Mouse (Mus musculus) left cerebral cortex, postnatal 36 days (tissue): ENCODE data around the gene Ap1s1. TPM values are rescaled to one million over a fixed set of nuclear protein-coding genes. Genes with fewer than 3 reads are reported as not detected.

Experiments
- DNase-seq, 2 experiments: peaks; one replicate each; pipeline ENCODE4 v3.0.0; 2021 to 2022; ENCODE audit warnings: low spot score in 2 of 2, mixed read lengths in 1 of 2
- intact Hi-C: fragments of 180-260 bp; cut with DNase I; formaldehyde crosslinking; loops from one replicate; pipeline ENCODE4 v1.15.1; 2025
- total RNA-seq, 2 experiments: library from RNA; stranded (reverse); gene quantifications; 2 replicates each; pipeline ENCODE4 v1.2.3; 2021

The Ap1s1 gene
- total RNA-seq, result 100 to 1,000 TPM; 315 to 338 TPM

- intact Hi-C loops, result loop anchor here (2.0 kb wide), 1 partner anchor 15 kb away; no protein-coding TSS in a partner anchor
- peak; percentile 98 to 99 for DNase-seq
Observed at GRCm38 (mm10) chr5:137045402-137046323, at the start of gene Ap1s1. TSS of gene Ap1s1 (minus strand) at chr5:137046135.

GRCm38 (mm10) chr5:137095135-137095534 is 49.2 kb upstream of the Ap1s1 start:
- intact Hi-C loops, result no loop called here
- no peak for DNase-seq

- intact Hi-C loops, result no loop called here
- DNase-seq, result no peak
Observed at GRCm38 (mm10) chr5:137093720-137094119, 47.8 kb upstream of the Ap1s1 start.

DNA sequence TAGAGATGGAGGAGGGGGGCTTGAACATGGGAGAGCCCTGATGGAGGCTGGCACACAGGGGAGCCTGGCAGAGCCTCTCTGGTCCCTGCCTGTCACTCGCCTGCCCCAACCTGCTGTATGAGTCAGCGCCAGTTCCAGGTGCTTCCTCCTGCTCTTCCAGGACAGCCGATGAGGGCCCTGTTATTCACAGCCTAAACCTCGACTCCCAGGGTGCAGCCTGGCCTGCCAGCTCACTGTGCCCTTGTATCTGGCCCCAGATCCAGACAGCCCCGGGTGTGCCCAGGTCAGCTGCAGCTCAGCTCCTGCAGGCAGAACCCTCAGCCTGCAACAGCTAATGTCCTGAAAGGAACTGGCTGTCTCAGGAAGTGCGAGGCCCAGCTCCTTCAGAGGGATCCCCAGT is 45.6 kb upstream of the Ap1s1 start:
- DNase-seq, result no peak
- intact Hi-C loops, result no loop called here

DNA sequence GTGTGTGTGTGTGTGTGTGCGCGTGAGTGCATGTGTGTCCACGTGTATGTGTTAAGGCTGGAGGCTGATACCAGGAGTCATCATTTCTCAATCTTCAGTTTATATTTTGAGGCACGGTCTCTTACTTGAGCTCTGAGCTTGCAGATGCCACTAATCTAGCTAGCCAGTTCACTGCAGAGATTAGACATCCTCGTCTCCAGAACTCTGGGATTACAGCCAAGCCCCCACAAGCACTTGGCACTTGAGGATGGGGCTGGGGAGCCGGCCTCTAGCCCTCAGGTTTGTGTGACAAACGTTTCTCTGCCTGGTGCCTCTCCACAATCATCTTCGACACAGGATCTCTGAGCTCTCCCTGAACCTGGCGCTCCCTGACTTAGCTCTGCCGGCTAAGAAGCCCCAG is 44.9 kb upstream of the Ap1s1 start:
- DNase-seq, result no peak
- intact Hi-C loops, result no loop called here

DNA sequence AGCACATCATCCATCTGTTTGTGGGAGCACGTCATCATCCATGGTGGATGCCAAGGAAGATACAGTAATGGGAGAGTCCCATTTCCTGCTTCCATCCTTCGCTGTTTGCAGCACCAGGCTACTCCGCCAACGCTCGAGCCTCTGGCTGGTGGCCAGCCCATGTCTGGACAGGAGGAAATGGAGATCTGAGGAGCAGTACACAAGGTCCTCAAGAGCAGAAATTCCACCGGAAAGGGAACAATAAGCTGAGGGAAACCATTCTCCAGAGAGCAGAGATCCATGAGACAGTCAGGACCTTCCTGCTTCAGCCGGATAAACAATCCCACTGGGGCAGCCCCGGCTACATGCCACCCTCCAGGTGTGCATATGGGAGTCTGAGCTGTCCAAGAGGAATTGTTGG is 41.5 kb upstream of the Ap1s1 start:
- intact Hi-C loops, result no loop called here
- DNase-seq, result no peak

GRCm38 (mm10) chr5:137085731-137086130 is 39.8 kb upstream of the Ap1s1 start:
- intact Hi-C loops, result no loop called here
- DNase-seq, result no peak

DNA sequence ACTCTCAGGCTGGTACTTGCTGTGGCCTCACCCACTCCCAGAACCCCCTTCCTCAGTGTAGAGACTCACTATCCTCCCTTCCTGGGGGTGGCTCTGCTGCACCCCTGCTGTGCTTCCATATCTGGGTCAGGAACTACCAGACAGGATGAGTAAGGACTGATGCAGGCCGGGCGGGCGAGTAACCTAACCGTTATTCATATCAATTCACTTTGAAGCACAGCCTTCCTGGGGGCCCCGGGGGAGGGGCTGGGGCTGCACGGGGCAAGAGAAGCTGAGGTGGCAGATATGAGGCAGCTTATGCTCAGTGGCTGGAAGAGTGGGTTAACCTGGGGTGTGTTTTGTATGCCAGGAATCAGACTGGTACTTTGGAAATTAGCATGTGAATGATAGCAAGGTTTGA is 39.1 kb upstream of the Ap1s1 start:
- DNase-seq, result no peak
- intact Hi-C loops, result no loop called here

DNA sequence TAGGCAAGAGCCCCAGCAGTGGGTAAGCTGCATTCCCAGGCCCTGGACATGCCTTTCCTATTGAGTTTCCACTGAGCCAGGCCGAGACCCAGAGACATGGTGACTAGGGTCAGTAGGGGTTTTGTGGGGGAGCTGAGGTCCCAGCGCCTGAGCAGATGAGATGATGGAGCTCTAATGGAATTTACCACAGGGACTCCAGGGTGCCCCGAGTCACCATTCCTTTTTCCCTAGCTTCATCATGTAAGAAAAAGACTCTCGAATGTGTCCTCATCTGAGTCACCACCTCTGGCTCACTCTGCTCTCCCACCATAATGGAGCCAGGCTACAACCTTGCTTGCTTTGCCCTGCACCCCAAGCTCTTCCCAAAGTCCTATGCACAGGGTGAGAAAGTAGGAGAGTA is 37.1 kb upstream of the Ap1s1 start:
- no peak for DNase-seq
- intact Hi-C loops, result no loop called here

- DNase-seq, result no peak
Observed at GRCm38 (mm10) chr5:137079849-137080248, 33.9 kb upstream of the Ap1s1 start.

DNA sequence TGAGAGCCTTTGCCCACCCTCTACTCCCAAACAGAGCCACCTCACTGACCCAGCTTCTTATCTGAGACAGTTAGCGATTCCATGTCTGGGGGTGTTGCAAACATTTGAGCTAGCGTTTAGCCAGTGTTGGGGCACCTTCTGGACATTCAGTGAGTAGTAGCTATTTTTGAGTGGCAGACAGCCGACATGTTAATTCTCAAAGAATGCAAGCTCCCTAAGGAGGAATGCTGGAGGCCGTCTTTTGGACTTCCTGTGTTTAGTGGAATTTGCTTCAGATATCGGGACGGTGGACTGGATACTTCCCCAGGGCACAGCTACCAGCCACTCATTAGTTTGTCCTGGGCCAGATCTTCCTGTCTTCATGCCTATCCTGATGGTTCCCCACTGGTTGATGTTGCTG is 32.7 kb upstream of the Ap1s1 start:
- DNase-seq, result no peak
- intact Hi-C loops, result no loop called here

More at GRCm38 (mm10) chr5:137079849-137080248, 33.9 kb upstream of the Ap1s1 start:
- intact Hi-C loops, result no loop called here

DNA sequence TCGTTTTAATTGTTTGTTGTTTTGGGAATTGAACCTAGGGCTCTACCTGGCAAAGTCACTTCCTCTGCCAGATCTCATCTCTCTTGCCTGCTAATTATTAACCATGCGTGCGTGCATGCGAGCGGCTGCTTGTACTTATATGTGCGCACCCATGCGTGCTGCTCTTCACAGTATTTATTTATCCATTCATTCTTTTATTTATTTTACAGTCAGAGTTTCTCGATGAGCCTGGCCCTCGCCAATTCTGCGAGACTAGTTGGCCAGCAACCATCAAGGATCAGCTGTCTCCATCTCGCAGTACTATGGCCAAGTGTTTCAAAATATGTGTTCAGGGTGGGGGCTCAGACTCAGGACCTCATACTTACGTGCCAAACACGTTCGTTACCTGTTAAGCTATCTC is 32.1 kb upstream of the Ap1s1 start:
- no peak for DNase-seq
- intact Hi-C loops, result no loop called here

GRCm38 (mm10) chr5:137077187-137077586 is 31.3 kb upstream of the Ap1s1 start:
- intact Hi-C loops, result no loop called here
- no peak for DNase-seq

DNA sequence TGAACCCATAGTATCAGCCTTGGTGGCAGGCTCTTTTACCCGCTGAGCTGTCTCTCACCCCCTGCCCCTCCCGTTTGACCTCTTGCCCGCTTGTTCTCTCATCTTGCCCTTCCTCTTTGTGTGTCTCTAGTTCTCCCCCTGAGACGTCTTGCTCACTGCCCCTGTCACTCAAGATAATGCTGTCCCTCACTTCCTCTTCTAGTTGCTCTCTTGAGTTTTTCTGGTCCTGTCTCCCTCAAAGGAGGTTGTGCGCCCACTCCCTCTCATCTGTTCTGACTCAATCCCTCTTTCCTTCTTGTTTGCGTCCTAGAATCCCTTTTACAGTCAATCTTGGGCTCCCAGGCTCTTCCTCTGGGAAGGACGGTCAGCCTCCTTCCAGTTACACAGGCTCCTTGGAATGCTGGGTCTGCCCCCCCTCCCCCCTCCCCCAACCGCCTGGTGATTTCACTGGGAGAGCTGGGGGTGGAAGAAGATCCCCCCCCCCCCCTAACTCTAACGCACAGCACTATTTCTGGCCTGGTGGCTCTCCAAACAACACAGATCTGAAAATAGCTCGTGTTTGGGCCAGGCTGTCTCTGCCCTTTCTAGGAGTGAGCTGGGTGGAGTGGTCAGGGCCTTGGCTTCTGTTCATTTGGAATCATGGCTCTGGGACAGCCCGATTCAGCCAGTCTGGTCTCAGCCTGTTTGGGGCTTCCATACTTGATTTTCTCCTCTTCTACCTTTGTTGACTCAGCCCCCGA is 30.4 kb upstream of the Ap1s1 start:
- intact Hi-C loops, result no loop called here
- DNase-seq, result no peak

DNA sequence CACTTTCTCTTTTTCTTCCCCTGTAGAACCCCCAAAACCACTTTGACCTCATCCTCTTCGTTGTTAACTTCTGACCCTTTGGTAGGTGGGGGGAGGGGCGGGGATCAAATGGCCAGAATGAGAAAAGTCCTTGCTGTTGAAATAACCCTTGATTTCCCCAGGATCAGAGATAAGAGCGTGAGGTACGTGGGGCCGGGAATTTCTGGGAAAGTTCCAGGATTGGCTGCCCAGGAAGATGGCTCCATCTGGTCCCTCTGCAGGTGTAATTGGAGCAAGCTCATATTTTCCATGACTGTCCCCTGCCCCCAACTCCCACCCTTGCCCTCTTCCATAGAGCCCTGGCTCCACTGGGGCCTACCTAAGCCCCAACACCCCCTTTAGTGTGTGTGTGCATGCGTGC is 29.8 kb upstream of the Ap1s1 start:
- DNase-seq, result no peak
- intact Hi-C loops, result no loop called here

GRCm38 (mm10) chr5:137074191-137074651 is 28.3 kb upstream of the Ap1s1 start:
- intact Hi-C loops, result no loop called here
- no peak for DNase-seq

DNA sequence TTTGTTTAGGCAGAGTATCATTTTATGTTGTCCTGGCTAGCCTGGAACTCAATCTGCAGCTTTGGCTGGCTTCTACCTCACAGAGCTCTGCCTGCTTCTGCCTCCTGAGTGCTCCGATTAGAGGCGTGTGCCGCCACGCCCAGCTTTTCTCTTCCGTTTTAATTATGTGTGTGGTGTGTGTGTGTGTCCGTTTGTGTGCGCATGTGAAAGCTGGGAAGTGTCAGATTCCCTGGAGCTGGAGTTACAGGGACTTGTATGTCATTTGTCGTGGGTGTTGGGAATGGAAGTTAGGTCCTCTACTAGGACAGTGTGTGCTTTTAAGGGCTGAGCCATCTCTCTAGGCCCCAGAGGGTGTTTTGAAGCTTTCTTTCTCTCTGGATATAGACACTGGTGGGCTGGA is 27.2 kb upstream of the Ap1s1 start:
- DNase-seq, result no peak
- intact Hi-C loops, result no loop called here

GRCm38 (mm10) chr5:137072079-137072960 is 26.4 kb upstream of the Ap1s1 start, which contains the start of gene Serpine1:
TSS of gene Serpine1 (minus strand) at chr5:137072268.
- intact Hi-C loops, result no loop called here
- DNase-seq, result peak; percentile 53 to 61

DNA sequence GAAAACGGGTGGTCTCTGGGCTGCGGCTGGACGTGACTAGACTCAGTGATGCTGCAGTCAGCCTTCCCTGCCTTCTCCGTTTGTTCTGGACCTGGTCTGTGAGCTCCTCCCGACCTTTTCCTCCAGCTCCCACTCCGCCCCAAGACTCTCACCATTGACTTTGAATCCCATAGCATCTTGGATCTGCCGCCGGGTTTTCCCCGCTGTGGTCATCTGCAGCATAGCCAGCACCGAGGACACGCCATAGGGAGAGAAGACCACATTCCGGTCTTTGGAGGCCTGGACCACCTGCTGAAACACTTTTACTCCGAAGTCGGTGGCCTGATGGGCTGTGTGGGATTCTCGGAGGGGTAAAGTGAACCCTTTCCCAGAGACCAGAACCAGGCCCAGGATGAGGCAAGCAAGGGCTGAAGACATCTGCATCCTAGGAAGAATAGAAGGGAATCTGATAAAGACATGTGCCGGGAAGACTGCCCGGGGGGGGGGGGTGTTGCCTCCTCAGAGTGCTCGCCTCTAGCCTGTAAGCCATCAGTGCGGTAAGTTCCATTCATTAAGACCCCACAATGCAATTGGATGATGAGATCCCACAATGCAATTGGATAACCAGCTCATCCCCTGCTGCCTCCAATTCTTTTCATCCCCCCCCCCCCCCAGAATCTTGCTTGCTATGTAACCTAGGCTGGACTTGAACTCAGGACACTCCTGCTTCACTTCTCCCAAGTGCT is 25.1 kb upstream of the Ap1s1 start:
- no peak for DNase-seq
- intact Hi-C loops, result no loop called here
